Mouse (Mus musculus): ENCODE measurements at regions not wholly inside any gene's neighbourhood (a gene's known extent, or its start where the extent isn't known, plus 50 kb on each side); places are given as distances from the start of the nearest gene placed in this dataset.

DNA sequence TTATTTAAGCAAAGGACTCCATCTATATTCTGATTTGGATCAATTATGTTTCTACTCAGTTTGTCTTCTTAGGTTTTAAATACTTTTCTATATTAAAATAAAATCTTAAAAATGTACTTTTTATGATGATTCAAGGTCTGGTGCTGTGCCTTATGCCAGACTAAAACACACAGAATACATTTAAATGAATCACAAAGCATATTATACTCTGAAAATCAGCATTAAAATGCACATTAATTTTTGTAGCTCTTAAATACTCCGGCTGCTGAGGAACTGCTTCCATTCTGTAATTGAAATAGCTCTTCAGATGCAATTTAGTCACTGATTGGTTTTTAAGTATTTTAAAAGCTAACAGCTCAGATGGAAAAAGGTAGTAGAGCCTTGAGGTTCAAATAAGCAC is 387.6 kb downstream of the Sfmbt2 start:
- TF ChIP-seq POLR2A (IDR thresholded peaks at IDR 0.05; ENCODE audit: borderline replicate concordance, insufficient read depth, low read length): no peak
- no peak for TF ChIP-seq CTCF (IDR thresholded peaks at IDR 0.05; ENCODE audit: borderline replicate concordance, insufficient read depth, low read depth, low read length)
